Mouse (Mus musculus) kidney, postnatal 10 days (tissue): ENCODE measurements around the gene Ifit3b.
"Not testable (repeated sequence)": the region's sequence is repeated elsewhere in the genome, so short reads cannot be mapped to it uniquely, and the experiment has no call there.

Experiments
- DNase-seq: peaks from one replicate; pipeline ENCODE4 v3.0.0; 2021; ENCODE audit warnings: mixed read lengths

The Ifit3b gene

GRCm38 (mm10) chr19:34607237-34608051, at the start of gene Ifit3b:
Ifit3b (plus strand) TSS chr19:34607970.
- DNase-seq = peak; percentile 70

- no peak for DNase-seq
Measured at GRCm38 (mm10) chr19:34562556-34562955, 45.2 kb upstream of the Ifit3b start.

- no peak for DNase-seq
Measured at GRCm38 (mm10) chr19:34566178-34566784, 41.5 kb upstream of the Ifit3b start.

- DNase-seq = no peak
Measured at GRCm38 (mm10) chr19:34568988-34569895, 38.5 kb upstream of the Ifit3b start.

- DNase-seq = peak; percentile 31
Measured at GRCm38 (mm10) chr19:34569896-34570476, 37.8 kb upstream of the Ifit3b start.

GRCm38 (mm10) chr19:34571080-34571479, 36.7 kb upstream of the Ifit3b start:
- no peak for DNase-seq

- DNase-seq = no peak
Measured at GRCm38 (mm10) chr19:34573650-34574049, 34.1 kb upstream of the Ifit3b start.

- no peak for DNase-seq
Measured at GRCm38 (mm10) chr19:34577121-34577520, 30.6 kb upstream of the Ifit3b start.

- not testable (repeated sequence) for DNase-seq
Measured at GRCm38 (mm10) chr19:34582696-34583095, 25.1 kb upstream of the Ifit3b start.

- peak; percentile 53 for DNase-seq
Measured at GRCm38 (mm10) chr19:34583126-34583766, 24.5 kb upstream of the Ifit3b start, which contains the start of gene Ifit3. Ifit3 (plus strand) TSS chr19:34583531.

- not testable (repeated sequence) for DNase-seq
Measured at GRCm38 (mm10) chr19:34585740-34586458, 21.9 kb upstream of the Ifit3b start.

GRCm38 (mm10) chr19:34587898-34588692, 19.7 kb upstream of the Ifit3b start:
- DNase-seq = not testable (repeated sequence)

GRCm38 (mm10) chr19:34588959-34589358, 18.8 kb upstream of the Ifit3b start:
- no peak for DNase-seq

- no peak for DNase-seq
Measured at GRCm38 (mm10) chr19:34593456-34593855, 14.3 kb upstream of the Ifit3b start.

- DNase-seq = peak; percentile 13
Measured at GRCm38 (mm10) chr19:34594523-34594922, 13.2 kb upstream of the Ifit3b start.

- DNase-seq = no peak
Measured at GRCm38 (mm10) chr19:34596811-34597210, 11.0 kb upstream of the Ifit3b start.

GRCm38 (mm10) chr19:34598341-34598740, 9.4 kb upstream of the Ifit3b start:
- DNase-seq = peak; percentile 35

GRCm38 (mm10) chr19:34599250-34599649, 8.5 kb upstream of the Ifit3b start:
- not testable (repeated sequence) for DNase-seq

GRCm38 (mm10) chr19:34601888-34602287, 5.9 kb upstream of the Ifit3b start, which contains the start of gene Ifit1bl1:
Ifit1bl1 (minus strand) TSS chr19:34601956.
- DNase-seq = not testable (repeated sequence)

- no peak for DNase-seq
Measured at GRCm38 (mm10) chr19:34605472-34605871, 2.3 kb upstream of the Ifit3b start.
